Mouse (Mus musculus) kidney, embryonic 15.5 days (tissue): ENCODE results near the gene Gm17018. TPM values are rescaled to one million over a fixed set of nuclear protein-coding genes. Genes with fewer than 3 reads are reported as not detected.
A peak's percentile ranks its signal among the peaks of the same experiment; 100 is the strongest.

Experiments used
- ATAC-seq: fragments of 200-750 bp; cut with Nextera tagmentation; replicated peaks from 2 replicates; pipeline ENCODE4 v1.8.0; 2017; ENCODE audit warnings: moderate TSS enrichment; ENCODE audit not compliant: low FRiP score
- H3K27ac ChIP-seq: fragments of 300-500 bp; sonication (generic); 2 replicates; pipeline ENCODE4 v1.5.1; 2015; ENCODE audit warnings: mild to moderate bottlenecking, inconsistent platforms
- H3K27me3 ChIP-seq: fragments of 300-500 bp; sonication (generic); 2 replicates; pipeline ENCODE4 v1.6.1; 2015; ENCODE audit warnings: inconsistent platforms
- H3K36me3 ChIP-seq: fragments of 300-500 bp; sonication (generic); 2 replicates; pipeline ENCODE4 v1.6.1; 2015; ENCODE audit warnings: inconsistent platforms
- H3K4me1 ChIP-seq: fragments of 300-500 bp; sonication (generic); 2 replicates; pipeline ENCODE4 v1.6.1; 2015; ENCODE audit warnings: inconsistent platforms
- H3K4me2 ChIP-seq: fragments of 300-500 bp; sonication (generic); 2 replicates; pipeline ENCODE4 v1.6.1; 2015; ENCODE audit warnings: moderate library complexity, mild to moderate bottlenecking, inconsistent platforms
- H3K4me3 ChIP-seq: fragments of 300-500 bp; sonication (generic); replicated peaks from 2 replicates; pipeline ENCODE4 v1.5.1; 2015; ENCODE audit warnings: mild to moderate bottlenecking, inconsistent platforms
- H3K9ac ChIP-seq: fragments of 300-500 bp; sonication (generic); 2 replicates; pipeline ENCODE4 v1.6.1; 2015; ENCODE audit warnings: mild to moderate bottlenecking, inconsistent platforms
- H3K9me3 ChIP-seq: fragments of 300-500 bp; sonication (generic); replicated peaks from 2 replicates; pipeline ENCODE4 v1.6.1; 2016; ENCODE audit warnings: inconsistent platforms
- WGBS: fragments of 180-500 bp; shearing (Covaris S2); methylation state at CpG from one replicate; pipeline ENCODE4 v1.1.7; 2015; ENCODE audit warnings: mixed read lengths; 5-methylcytosine and 5-hydroxymethylcytosine counted together
- polyA plus RNA-seq: library from polyadenylated mRNA; unstranded; fragments of >200 nt; fragmentation: Nextera tagmentation; extraction: Ambion mirVana; gene quantifications from 2 replicates; pipeline ENCODE4 v1.2.1, GENCODE M21; 2015

The Gm17018 gene
- polyA plus RNA-seq, 1 experiment from 2014 or later = 48.9 TPM

- Histone ChIP-seq H3K9me3 (no peaks in the 10 kb centered on the region), H3K27me3 (no peaks in the 10 kb centered on the region), H3K9ac (no peak overlapping the region), H3K4me2 (no peak overlapping the region), H3K4me3 (no peak overlapping the region), H3K4me1 (peaks cover 57% of the 10 kb centered on the region), H3K27ac (no peak overlapping the region), H3K36me3 (0 out of 2 replicates have a peak, but pooled peaks cover 7% of the 10 kb centered on the region)
- WGBS = 30% methylated on average over 7 of the region's 7 CpGs
- ATAC-seq = no peak
These were observed 56.3 kb downstream of the Gm17018 start for GRCm38 (mm10) chr19:45616735-45617134.

- H3K4me3 ChIP-seq = no peak overlapping the region
- WGBS = 82% methylated on average over 6 of the region's 6 CpGs
These were observed 57.8 kb downstream of the Gm17018 start for GRCm38 (mm10) chr19:45618184-45618583.

GRCm38 (mm10) chr19:45619744-45620501 is 59.5 kb downstream of the Gm17018 start:
- H3K27ac ChIP-seq = peak overlapping the region; percentile 20; the same call in 1 of the 2 replicates
- H3K4me1 ChIP-seq = peaks cover 70% of the 10 kb centered on the region
- H3K27me3 ChIP-seq = no peaks in the 10 kb centered on the region
- H3K9me3 ChIP-seq = no peaks in the 10 kb centered on the region
- no peak overlapping the region for H3K4me2 ChIP-seq
- H3K4me3 ChIP-seq = no peak overlapping the region
- WGBS = 76% methylated on average over 14 of the region's 14 CpGs
- no peak for ATAC-seq
- no peaks in the 10 kb centered on the region for H3K36me3 ChIP-seq
- no peak overlapping the region for H3K9ac ChIP-seq

More at GRCm38 (mm10) chr19:45618184-45618583, 57.8 kb downstream of the Gm17018 start:
- ATAC-seq = no peak
- Histone ChIP-seq H3K27ac (no peak overlapping the region), H3K9ac (no peak overlapping the region), H3K4me2 (no peak overlapping the region), H3K4me1 (peaks cover 68% of the 10 kb centered on the region), H3K36me3 (0 out of 2 replicates have a peak, but pooled peaks cover 4% of the 10 kb centered on the region), H3K9me3 (no peaks in the 10 kb centered on the region), H3K27me3 (no peaks in the 10 kb centered on the region)

- no peak overlapping the region for H3K9ac ChIP-seq
- peak overlapping the region; percentile 72 for H3K27ac ChIP-seq
- no peak overlapping the region for H3K4me3 ChIP-seq
- H3K4me1 ChIP-seq = peaks cover 59% of the 10 kb centered on the region
- H3K4me2 ChIP-seq = no peak overlapping the region
- peaks cover under 1% of the 10 kb centered on the region for H3K36me3 ChIP-seq
- H3K27me3 ChIP-seq = no peaks in the 10 kb centered on the region
- 27% methylated on average over 7 of the region's 7 CpGs for WGBS
- no peaks in the 10 kb centered on the region for H3K9me3 ChIP-seq
- peak; percentile 70 for ATAC-seq
These were observed 60.6 kb downstream of the Gm17018 start for GRCm38 (mm10) chr19:45621061-45621460.

DNA sequence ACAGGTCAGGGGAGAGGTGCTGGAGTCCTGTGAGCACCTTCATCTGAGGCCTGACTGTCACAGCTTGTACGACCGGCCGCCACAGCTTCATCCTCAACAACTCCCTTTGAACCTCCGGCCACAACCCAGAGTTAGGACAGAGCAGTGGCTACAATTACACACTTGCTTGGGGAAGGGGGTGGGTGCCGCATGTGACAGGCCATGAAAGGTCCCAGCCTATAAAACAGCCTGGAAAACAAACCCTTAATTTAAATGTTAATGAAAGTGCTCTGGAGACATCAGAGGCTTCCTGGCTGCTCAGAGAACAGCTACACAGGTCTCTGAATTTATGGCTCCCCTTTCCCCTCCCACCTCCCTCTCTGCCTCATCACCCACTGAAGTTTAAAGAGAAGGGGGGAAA is 61.7 kb downstream of the Gm17018 start:
- Histone ChIP-seq H3K27me3 (no peaks in the 10 kb centered on the region), H3K4me2 (no peak overlapping the region), H3K36me3 (peaks cover 4% of the 10 kb centered on the region), H3K4me1 (peaks cover 49% of the 10 kb centered on the region), H3K9me3 (no peaks in the 10 kb centered on the region), H3K9ac (no peak overlapping the region), H3K27ac (peak overlapping the region; percentile 72), H3K4me3 (no peak overlapping the region)
- ATAC-seq = peak; percentile 77
- WGBS = 18% methylated on average over 5 of the region's 5 CpGs

DNA sequence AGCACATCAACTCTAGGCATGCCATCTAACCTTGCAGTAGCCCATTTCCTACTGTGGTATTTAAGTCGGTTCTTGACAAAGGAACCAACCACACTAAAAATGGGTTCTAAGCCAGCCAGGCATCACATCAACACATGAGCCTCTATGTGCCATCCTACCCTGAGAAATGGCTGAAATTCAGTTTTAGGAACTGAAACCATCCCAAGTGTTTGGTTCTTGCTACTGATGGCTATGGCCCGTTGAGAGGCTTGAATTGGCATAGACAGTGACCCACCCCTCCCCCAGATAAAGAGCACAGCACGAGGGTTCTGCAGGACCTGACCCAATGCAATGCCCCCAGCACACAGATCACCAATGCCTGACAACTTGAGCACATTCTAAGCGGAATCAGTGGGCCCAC is 63.3 kb downstream of the Gm17018 start:
- ATAC-seq = no peak
- no peak overlapping the region for H3K27ac ChIP-seq
- no peak overlapping the region for H3K4me3 ChIP-seq
- H3K4me1 ChIP-seq = peaks cover 50% of the 10 kb centered on the region
- H3K36me3 ChIP-seq = peaks cover 4% of the 10 kb centered on the region
- H3K9ac ChIP-seq = no peak overlapping the region
- H3K4me2 ChIP-seq = no peak overlapping the region
- no peaks in the 10 kb centered on the region for H3K27me3 ChIP-seq
- H3K9me3 ChIP-seq = no peaks in the 10 kb centered on the region
- 72% methylated on average over 4 of the region's 4 CpGs for WGBS

DNA sequence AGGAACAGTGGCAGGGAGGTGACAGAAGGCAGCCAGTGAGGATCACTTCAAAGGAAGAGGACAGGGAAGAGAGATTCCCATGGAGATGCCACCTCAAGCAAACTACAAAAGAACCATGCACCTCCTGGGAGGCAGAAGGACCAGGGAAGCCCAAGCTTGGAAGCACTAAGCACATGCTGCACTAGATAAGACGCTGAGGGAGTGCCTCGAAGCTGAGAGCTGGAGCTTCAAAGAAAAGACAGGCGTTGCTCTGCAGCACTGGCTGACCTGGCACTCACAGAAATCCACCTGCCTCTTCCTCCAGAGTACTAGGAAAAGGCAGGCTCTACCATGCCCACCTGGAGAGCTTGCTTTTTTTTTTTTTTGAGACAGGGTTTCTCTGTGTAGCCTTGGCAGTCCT is 66.6 kb downstream of the Gm17018 start:
- Histone ChIP-seq H3K27ac (no peak overlapping the region), H3K9ac (no peak overlapping the region), H3K4me3 (no peak overlapping the region), H3K36me3 (peaks cover 17% of the 10 kb centered on the region), H3K27me3 (no peaks in the 10 kb centered on the region), H3K4me1 (peaks cover 40% of the 10 kb centered on the region), H3K9me3 (no peaks in the 10 kb centered on the region), H3K4me2 (no peak overlapping the region)
- no peak for ATAC-seq
- 34% methylated on average over 3 of the region's 3 CpGs for WGBS

GRCm38 (mm10) chr19:45628649-45629048 is 68.2 kb downstream of the Gm17018 start:
- whole genome bisulfite sequencing = 21% methylated on average over 6 of the region's 6 CpGs
- ATAC-seq = peak; percentile 66; the same call in 1 of the 2 replicates
- no peak overlapping the region for H3K9ac ChIP-seq
- H3K4me2 ChIP-seq = no peak overlapping the region
- peaks cover 23% of the 10 kb centered on the region for H3K36me3 ChIP-seq
- no peaks in the 10 kb centered on the region for H3K9me3 ChIP-seq
- peak overlapping the region; percentile 37 for H3K27ac ChIP-seq
- H3K4me1 ChIP-seq = peaks cover 32% of the 10 kb centered on the region
- H3K27me3 ChIP-seq = no peaks in the 10 kb centered on the region
- no peak overlapping the region for H3K4me3 ChIP-seq

- Histone ChIP-seq H3K4me1 (peaks cover 28% of the 10 kb centered on the region), H3K27me3 (no peaks in the 10 kb centered on the region), H3K4me2 (no peak overlapping the region), H3K27ac (peak overlapping the region; percentile 60), H3K4me3 (no peak overlapping the region), H3K9ac (no peak overlapping the region), H3K36me3 (peaks cover 29% of the 10 kb centered on the region), H3K9me3 (no peaks in the 10 kb centered on the region)
- no peak; the same call in 1 of the 2 replicates for ATAC-seq
- WGBS = 85% methylated on average over 3 of the region's 3 CpGs
These were observed 68.8 kb downstream of the Gm17018 start for GRCm38 (mm10) chr19:45629219-45629618.

Other genes starting within 250 kb of the Gm17018 start
- gene Btrc, start 196.9 kb upstream of the Gm17018 start, polyA plus RNA-seq = 47.8 and 49.3 TPM in 2 replicates
- gene Poll, start 84 bp upstream of the Gm17018 start, polyA plus RNA-seq = 18.9 and 19.9 TPM in 2 replicates
- gene Fbxw4, start 99.7 kb downstream of the Gm17018 start, polyA plus RNA-seq = 6.3 and 6.7 TPM in 2 replicates
- 17.8 and 20.3 TPM in 2 replicates for gene Fgf8, start 182.3 kb downstream of the Gm17018 start, polyA plus RNA-seq
- 20.8 and 28.5 TPM in 2 replicates for gene Npm3, start 189.0 kb downstream of the Gm17018 start, polyA plus RNA-seq
- 47.4 and 53.3 TPM in 2 replicates for gene Mgea5, start 223.2 kb downstream of the Gm17018 start, polyA plus RNA-seq